Mouse (Mus musculus) heart, postnatal 0 days (tissue): Measurements from ENCODE around the gene Prkch. TPM values are rescaled to one million over a fixed set of nuclear protein-coding genes. Genes with fewer than 3 reads are reported as not detected.

ENCODE experiments used
- ATAC-seq: fragments of 200-750 bp; cut with Nextera tagmentation; 2 replicates; pipeline ENCODE4 v1.8.0; 2017; ENCODE audit warnings: low read depth, moderate number of reproducible peaks, moderate library complexity; ENCODE audit not compliant: insufficient read depth
- DNase-seq: peaks from one replicate; pipeline ENCODE4 v3.0.0-alpha.2; 2016; ENCODE audit warnings: low spot score
- H3K27ac ChIP-seq: fragments of 300-500 bp; sonication (generic); 2 replicates; pipeline ENCODE4 v1.5.1; 2014; ENCODE audit warnings: low read depth, mild to moderate bottlenecking
- H3K27me3 ChIP-seq: fragments of 300-500 bp; sonication (generic); 2 replicates; pipeline ENCODE4 v1.6.1; 2014; ENCODE audit warnings: low read length, mixed read lengths; ENCODE audit not compliant: control insufficient read depth, insufficient read depth
- H3K36me3 ChIP-seq: fragments of 300-500 bp; sonication (generic); replicated peaks from 2 replicates; pipeline ENCODE4 v1.6.1; 2014; ENCODE audit warnings: low read length, mixed read lengths; ENCODE audit not compliant: control insufficient read depth, insufficient read depth
- H3K4me1 ChIP-seq: fragments of 300-500 bp; sonication (generic); 2 replicates; pipeline ENCODE4 v1.6.1; 2014; ENCODE audit warnings: antibody characterized with exemption; ENCODE audit not compliant: control insufficient read depth, insufficient read depth
- H3K4me2 ChIP-seq: fragments of 300-500 bp; sonication (generic); 2 replicates; pipeline ENCODE4 v1.6.1; 2014; ENCODE audit warnings: low read depth, mild to moderate bottlenecking, low read length, moderate library complexity
- H3K4me3 ChIP-seq: fragments of 300-500 bp; sonication (generic); 2 replicates; pipeline ENCODE4 v1.5.1; 2014; ENCODE audit warnings: low read depth, low read length
- H3K9ac ChIP-seq: fragments of 300-500 bp; sonication (generic); replicated peaks from 2 replicates; pipeline ENCODE4 v1.6.1; 2014; ENCODE audit warnings: low read depth, low read length, mixed read lengths
- H3K9me3 ChIP-seq: fragments of 300-500 bp; sonication (generic); replicated peaks from 2 replicates; pipeline ENCODE4 v1.6.1; 2016; ENCODE audit warnings: low read length; ENCODE audit not compliant: control insufficient read depth
- CTCF ChIP-seq: IDR thresholded peaks from 2 replicates; pipeline ENCODE4 v1.5.1; 2016; ENCODE audit warnings: antibody characterized with exemption, control low read depth, low read depth
- EP300 ChIP-seq: IDR thresholded peaks from 2 replicates; pipeline ENCODE4 v1.6.1; 2016; ENCODE audit warnings: antibody characterized with exemption, low read depth
- WGBS: fragments of 180-500 bp; shearing (Covaris S2); extraction: QIAGEN DNeasy Blood & Tissue Kit; methylation state at CpG from one replicate; pipeline ENCODE4 v1.1.7; 2014; 5-methylcytosine and 5-hydroxymethylcytosine counted together
- polyA plus RNA-seq: library from polyadenylated mRNA; unstranded; fragments of >200 nt; fragmentation: Nextera tagmentation; extraction: Ambion mirVana; gene quantifications from 2 replicates; pipeline ENCODE4 v1.2.1, GENCODE M21; 2015
- total RNA-seq: library from RNA; depleted of rRNA; stranded (reverse); fragments of >200 nt; gene quantifications from 2 replicates; pipeline ENCODE4 v1.2.3, GENCODE M21; 2014; ENCODE audit warnings: low replicate concordance

Prkch gene
- total and polyA plus RNA-seq, 2 experiments from 2014 or later = 7.9 to 20.5 TPM

DNA sequence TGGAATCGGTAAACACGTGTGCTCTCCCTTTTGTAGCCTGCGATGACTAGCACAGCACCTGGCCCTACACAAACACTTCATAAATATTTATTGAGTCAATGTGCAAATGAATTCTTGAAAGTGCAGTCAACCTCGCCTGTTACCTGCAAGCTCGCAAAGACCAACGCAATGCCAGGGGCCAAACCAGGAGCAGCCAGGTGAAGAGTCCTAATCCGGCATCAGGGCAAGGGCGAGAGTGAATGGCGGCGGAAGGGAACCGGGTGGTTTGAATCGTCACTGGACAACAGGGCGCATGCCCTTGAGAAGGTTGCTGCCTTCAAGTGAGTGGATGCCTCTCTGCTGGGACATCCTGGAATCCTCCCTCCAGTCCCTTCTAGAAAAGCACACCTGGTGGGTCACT, 208.6 kb downstream of the Prkch start:
- Histone ChIP-seq H3K9ac (no peak overlapping the region), H3K27me3 (no peaks in the 10 kb centered on the region), H3K36me3 (no peaks in the 10 kb centered on the region), H3K27ac (peak overlapping the region; percentile 93), H3K4me1 (peaks cover 64% of the 10 kb centered on the region), H3K4me3 (no peak overlapping the region), H3K9me3 (no peaks in the 10 kb centered on the region), H3K4me2 (no peak overlapping the region)
- DNase-seq = no peak
- WGBS = 78% methylated on average over 13 of the region's 13 CpGs
- TF ChIP-seq CTCF (no peak), EP300 (no peak)
- no peak for ATAC-seq

DNA sequence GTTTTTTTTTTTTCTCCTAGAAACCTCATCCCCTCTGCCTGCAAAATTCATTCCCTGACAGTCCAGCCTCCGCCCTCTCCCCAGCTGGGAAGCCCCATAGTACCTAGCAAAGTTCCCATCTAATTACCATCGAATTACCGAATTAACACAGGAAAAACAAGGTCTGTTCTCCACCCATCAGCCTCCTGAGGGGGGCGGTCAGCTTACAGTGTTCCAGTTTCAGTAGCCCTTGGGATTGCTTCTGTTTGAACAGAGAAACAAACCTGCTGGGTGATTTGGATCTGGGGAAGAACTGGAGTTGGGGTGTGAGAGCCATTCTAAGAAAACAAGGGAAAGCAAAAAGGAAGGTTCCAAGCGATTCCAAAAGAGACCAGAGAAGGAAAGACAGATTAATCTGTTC, 209.1 kb downstream of the Prkch start:
- TF ChIP-seq CTCF (peak; percentile 32), EP300 (no peak)
- WGBS = 21% methylated on average over 5 of the region's 5 CpGs
- DNase-seq (no peak), ATAC-seq (no peak)
- H3K9me3 ChIP-seq = no peaks in the 10 kb centered on the region
- H3K36me3 ChIP-seq = no peaks in the 10 kb centered on the region
- H3K4me1 ChIP-seq = peaks cover 59% of the 10 kb centered on the region
- no peak overlapping the region; the same call in 1 of the 2 replicates for H3K4me3 ChIP-seq
- H3K9ac ChIP-seq = 0 out of 2 replicates have a peak overlapping the region, but pooled peaks have one; percentile 29
- peak overlapping the region; percentile 53 for H3K4me2 ChIP-seq
- H3K27ac ChIP-seq = peak overlapping the region; percentile 93
- H3K27me3 ChIP-seq = no peaks in the 10 kb centered on the region

DNA sequence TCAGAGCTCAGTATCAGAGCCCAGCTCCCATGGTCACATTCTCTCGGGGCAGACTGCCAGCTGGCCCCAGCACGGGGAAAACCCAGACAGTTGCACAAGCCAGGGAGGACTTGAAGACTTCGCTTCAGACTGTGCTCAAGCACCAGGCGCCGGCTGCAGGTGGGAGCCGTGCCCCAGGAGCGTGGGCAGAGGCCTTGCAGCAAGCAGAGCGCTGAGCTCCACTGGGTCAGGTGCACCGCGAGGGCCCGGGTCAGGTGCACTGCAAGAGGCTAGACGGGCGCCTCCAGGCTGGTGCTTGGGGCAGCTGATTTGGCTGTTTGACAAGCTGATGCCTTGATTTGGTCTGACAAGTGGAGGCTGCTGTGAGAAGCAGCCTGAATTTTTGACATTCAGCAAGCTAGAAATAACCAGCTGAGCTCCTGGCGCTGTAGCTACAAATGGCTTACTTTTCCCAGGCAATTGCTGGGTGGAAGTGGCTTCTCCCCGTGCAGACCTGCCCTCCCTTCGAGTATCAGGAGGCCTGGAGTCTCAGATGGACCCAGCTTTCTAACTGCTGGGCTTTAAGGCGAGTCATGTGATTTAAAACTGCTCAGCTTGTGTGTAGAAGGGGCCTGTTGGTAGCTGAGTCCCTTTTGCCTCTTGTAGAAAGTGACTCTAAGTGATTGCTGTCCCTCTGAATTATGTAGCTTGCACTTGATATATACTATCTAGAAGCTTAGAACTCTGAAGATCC, 209.7 kb downstream of the Prkch start:
- peak; percentile 9; the same call in 1 of the 2 replicates for TF ChIP-seq CTCF
- 0 out of 2 replicates have a peak, but pooled peaks have one; percentile 67 for TF ChIP-seq EP300
- DNase-seq (peak; percentile 74), ATAC-seq (peak; percentile 80)
- WGBS = 8% methylated on average over 17 of the region's 17 CpGs
- Histone ChIP-seq H3K4me3 (peak overlapping the region; percentile 8; the same call in 1 of the 2 replicates), H3K27me3 (no peaks in the 10 kb centered on the region), H3K27ac (peak overlapping the region; percentile 93), H3K4me2 (peak overlapping the region; percentile 53), H3K4me1 (peaks cover 55% of the 10 kb centered on the region), H3K36me3 (no peaks in the 10 kb centered on the region), H3K9ac (peak overlapping the region; percentile 29; the same call in 1 of the 2 replicates), H3K9me3 (no peaks in the 10 kb centered on the region)

DNA sequence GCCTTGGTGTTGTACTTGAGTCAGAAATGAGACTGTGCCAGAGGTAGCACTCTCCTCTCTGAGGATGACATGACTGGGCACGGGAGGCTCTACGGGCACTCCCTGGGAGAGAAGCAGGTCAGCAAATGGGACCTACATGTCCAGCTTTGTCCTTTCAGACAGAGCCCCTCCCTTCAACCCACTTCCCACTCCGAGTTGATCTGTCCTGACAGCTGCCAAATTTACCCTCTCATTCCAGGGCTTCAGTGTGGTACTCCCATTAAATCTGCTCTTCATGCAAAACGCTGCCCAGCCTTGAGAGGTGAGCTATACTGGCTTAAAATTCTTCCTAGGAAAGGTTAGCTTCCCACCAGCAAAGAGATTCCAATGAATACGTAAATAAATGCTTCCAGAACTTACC, 215.1 kb downstream of the Prkch start:
- Histone ChIP-seq H3K27ac (no peak overlapping the region), H3K9ac (no peak overlapping the region), H3K4me2 (no peak overlapping the region), H3K9me3 (no peaks in the 10 kb centered on the region), H3K4me1 (peaks cover 55% of the 10 kb centered on the region), H3K27me3 (no peaks in the 10 kb centered on the region), H3K36me3 (no peaks in the 10 kb centered on the region), H3K4me3 (no peak overlapping the region)
- ATAC-seq (no peak), DNase-seq (no peak)
- TF ChIP-seq CTCF (no peak), EP300 (no peak)
- WGBS = 58% methylated on average over 5 of the region's 5 CpGs

GRCm38 (mm10) chr12:73800886-73801285, 216.3 kb downstream of the Prkch start:
- Histone ChIP-seq H3K4me2 (no peak overlapping the region), H3K36me3 (no peaks in the 10 kb centered on the region), H3K4me1 (peaks cover 44% of the 10 kb centered on the region), H3K9me3 (no peaks in the 10 kb centered on the region), H3K27me3 (no peaks in the 10 kb centered on the region), H3K9ac (no peak overlapping the region), H3K4me3 (no peak overlapping the region), H3K27ac (peak overlapping the region; percentile 79)
- DNase-seq (peak; percentile 49), ATAC-seq (peak; percentile 44; the same call in 1 of the 2 replicates)
- 16% methylated on average over 3 of the region's 3 CpGs for WGBS
- no peak for TF ChIP-seq CTCF
- TF ChIP-seq EP300 = peak; percentile 71; the same call in 1 of the 2 replicates
